Mouse (Mus musculus) B cell, adult 2 months (primary cell): ENCODE data around the gene Gm27021.

ENCODE experiments used
- DNase-seq, 2 experiments: peaks; one replicate each; pipeline ENCODE4 v3.0.0; 2022

Gene Gm27021

GRCm38 (mm10) chr8:120595963-120596362 lies 71.9 kb downstream of the Gm27021 start:
- peak; percentile 77 for DNase-seq

- DNase-seq, result peak; percentile 62 to 65
Observed at GRCm38 (mm10) chr8:120594571-120594970, 73.3 kb downstream of the Gm27021 start.

GRCm38 (mm10) chr8:120591587-120592292 lies 76.1 kb downstream of the Gm27021 start:
- DNase-seq, result no peak

- DNase-seq, result peak; percentile 41 to 45
Observed at GRCm38 (mm10) chr8:120589921-120590320, 78.0 kb downstream of the Gm27021 start.

- peak; percentile 98 to 99 for DNase-seq
Observed at GRCm38 (mm10) chr8:120588908-120589771, 78.7 kb downstream of the Gm27021 start, which contains the start of gene Gins2. Gene Gins2 (minus strand): TSS chr8:120589304.

- no peak for DNase-seq
Observed at GRCm38 (mm10) chr8:120585521-120585920, 82.4 kb downstream of the Gm27021 start.

GRCm38 (mm10) chr8:120581811-120582210 lies 86.1 kb downstream of the Gm27021 start:
- DNase-seq, result no peak

- DNase-seq, result no peak
Observed at GRCm38 (mm10) chr8:120581329-120581728, 86.5 kb downstream of the Gm27021 start.

- DNase-seq, result no peak
Observed at GRCm38 (mm10) chr8:120580336-120581000, 87.4 kb downstream of the Gm27021 start.

- DNase-seq, result no peak
Observed at GRCm38 (mm10) chr8:120577821-120578220, 90.1 kb downstream of the Gm27021 start.

- no peak for DNase-seq
Observed at GRCm38 (mm10) chr8:120575801-120576200, 92.1 kb downstream of the Gm27021 start.

- DNase-seq, result no peak
Observed at GRCm38 (mm10) chr8:120574941-120575340, 92.9 kb downstream of the Gm27021 start.

- DNase-seq, result no peak
Observed at GRCm38 (mm10) chr8:120573866-120574265, 94.0 kb downstream of the Gm27021 start.

- peak; percentile 81 for DNase-seq
Observed at GRCm38 (mm10) chr8:120572534-120572933, 95.3 kb downstream of the Gm27021 start.

- peak in 1 of 2 experiments; percentile 42 for DNase-seq
Observed at GRCm38 (mm10) chr8:120571561-120571960, 96.3 kb downstream of the Gm27021 start.

- peak; percentile 85 to 87 for DNase-seq
Observed at GRCm38 (mm10) chr8:120569939-120570715, 97.8 kb downstream of the Gm27021 start.

- no peak for DNase-seq
Observed at GRCm38 (mm10) chr8:120569123-120569522, 98.8 kb downstream of the Gm27021 start.

GRCm38 (mm10) chr8:120568164-120568798 lies 99.6 kb downstream of the Gm27021 start:
- DNase-seq, result no peak

GRCm38 (mm10) chr8:120567731-120568130 lies 100.1 kb downstream of the Gm27021 start:
- no peak for DNase-seq

GRCm38 (mm10) chr8:120566681-120567080 lies 101.2 kb downstream of the Gm27021 start:
- no peak for DNase-seq

GRCm38 (mm10) chr8:120565151-120565711 lies 102.6 kb downstream of the Gm27021 start:
- DNase-seq, result no peak
